Mouse (Mus musculus): ENCODE measurements around the gene Actrt3. TPM values are rescaled to one million over a fixed set of nuclear protein-coding genes. Genes with fewer than 3 reads are reported as not detected.
"Not testable (repeated sequence)": the region's sequence is repeated elsewhere in the genome, so short reads cannot be mapped to it uniquely, and the experiment has no call there.

Actrt3 gene
- polyA plus RNA-seq, 1 experiment from 2014 or later: not detected

GRCm38 (mm10) chr3:30595111-30595832 is 4.5 kb downstream of the Actrt3 start:
- no peak overlapping the region for H3K27ac ChIP-seq (ENCODE audit: low read depth, low read length)
- DNase-seq (ENCODE audit: low spot score): peak; percentile 66
- under 1% methylated on average over 62 of the region's 62 CpGs for whole genome bisulfite sequencing
- peak overlapping the region; percentile 78 for H3K4me3 ChIP-seq (ENCODE audit: low read depth, low read length)
- no peaks in the 10 kb centered on the region for H3K9me3 ChIP-seq (ENCODE audit: control insufficient read depth, low read length)
- no peaks in the 10 kb centered on the region for H3K36me3 ChIP-seq (ENCODE audit: control insufficient read depth, insufficient read depth, low read length)
- H3K4me1 ChIP-seq (replicated peaks; ENCODE audit: control insufficient read depth, insufficient read depth, low read length): no peaks in the 10 kb centered on the region
- ATAC-seq (replicated peaks; ENCODE audit: low FRiP score): peak; percentile 50
- H3K4me2 ChIP-seq: peak overlapping the region; percentile 91
- no peaks in the 10 kb centered on the region for H3K27me3 ChIP-seq (replicated peaks; ENCODE audit: control insufficient read depth, insufficient read depth, low read length)
- H3K9ac ChIP-seq (ENCODE audit: low read depth, low read length): peak overlapping the region; percentile 80

- no peaks in the 10 kb centered on the region for H3K4me1 ChIP-seq (replicated peaks; ENCODE audit: control insufficient read depth, insufficient read depth, low read length)
- H3K9ac ChIP-seq (ENCODE audit: low read depth, low read length): no peak overlapping the region
- no peaks in the 10 kb centered on the region for H3K27me3 ChIP-seq (replicated peaks; ENCODE audit: control insufficient read depth, insufficient read depth, low read length)
- H3K36me3 ChIP-seq (ENCODE audit: control insufficient read depth, insufficient read depth, low read length): no peaks in the 10 kb centered on the region
- WGBS: 71% methylated on average over 4 of the region's 4 CpGs
- H3K4me2 ChIP-seq: no peak overlapping the region
- DNase-seq (ENCODE audit: low spot score): no peak
- ATAC-seq (replicated peaks; ENCODE audit: low FRiP score): peak; percentile 55; the same call in 1 of the 2 replicates
- no peaks in the 10 kb centered on the region for H3K9me3 ChIP-seq (ENCODE audit: control insufficient read depth, low read length)
- no peak overlapping the region for H3K27ac ChIP-seq (ENCODE audit: low read depth, low read length)
- H3K4me3 ChIP-seq (ENCODE audit: low read depth, low read length): no peak overlapping the region
Measured at GRCm38 (mm10) chr3:30593719-30594485, 5.8 kb downstream of the Actrt3 start.

GRCm38 (mm10) chr3:30592418-30592853 is 7.3 kb downstream of the Actrt3 start:
- no peak overlapping the region for H3K4me3 ChIP-seq (ENCODE audit: low read depth, low read length)
- no peaks in the 10 kb centered on the region for H3K4me1 ChIP-seq (replicated peaks; ENCODE audit: control insufficient read depth, insufficient read depth, low read length)
- ATAC-seq (replicated peaks; ENCODE audit: low FRiP score) (peak; percentile 44; the same call in 1 of the 2 replicates), DNase-seq (ENCODE audit: low spot score) (no peak)
- H3K9ac ChIP-seq (ENCODE audit: low read depth, low read length): no peak overlapping the region
- H3K4me2 ChIP-seq: no peak overlapping the region
- no peaks in the 10 kb centered on the region for H3K27me3 ChIP-seq (replicated peaks; ENCODE audit: control insufficient read depth, insufficient read depth, low read length)
- no peaks in the 10 kb centered on the region for H3K9me3 ChIP-seq (ENCODE audit: control insufficient read depth, low read length)
- H3K27ac ChIP-seq (ENCODE audit: low read depth, low read length): no peak overlapping the region
- 4% methylated on average over 2 of the region's 2 CpGs for WGBS
- no peaks in the 10 kb centered on the region for H3K36me3 ChIP-seq (ENCODE audit: control insufficient read depth, insufficient read depth, low read length)

- no peak overlapping the region for H3K27ac ChIP-seq (ENCODE audit: low read depth, low read length)
- H3K4me3 ChIP-seq (ENCODE audit: low read depth, low read length): no peak overlapping the region
- 77% methylated on average over 6 of the region's 6 CpGs for WGBS
- DNase-seq (ENCODE audit: low spot score) (no peak), ATAC-seq (replicated peaks; ENCODE audit: low FRiP score) (no peak)
- no peaks in the 10 kb centered on the region for H3K9me3 ChIP-seq (ENCODE audit: control insufficient read depth, low read length)
- no peak overlapping the region for H3K4me2 ChIP-seq
- no peaks in the 10 kb centered on the region for H3K36me3 ChIP-seq (ENCODE audit: control insufficient read depth, insufficient read depth, low read length)
- no peak overlapping the region for H3K9ac ChIP-seq (ENCODE audit: low read depth, low read length)
- no peaks in the 10 kb centered on the region for H3K27me3 ChIP-seq (replicated peaks; ENCODE audit: control insufficient read depth, insufficient read depth, low read length)
- no peaks in the 10 kb centered on the region for H3K4me1 ChIP-seq (replicated peaks; ENCODE audit: control insufficient read depth, insufficient read depth, low read length)
Measured at GRCm38 (mm10) chr3:30588865-30589264, 10.9 kb downstream of the Actrt3 start.

GRCm38 (mm10) chr3:30573549-30573948 is 26.2 kb downstream of the Actrt3 start:
- no peak overlapping the region for H3K4me3 ChIP-seq (ENCODE audit: low read depth, low read length)
- WGBS: 24% methylated on average over 2 of the region's 2 CpGs

GRCm38 (mm10) chr3:30566333-30566732 is 33.4 kb downstream of the Actrt3 start:
- not testable (repeated sequence) for H3K4me2 ChIP-seq; H3K9me3 ChIP-seq (ENCODE audit: control insufficient read depth, low read length); H3K4me1 ChIP-seq (replicated peaks; ENCODE audit: control insufficient read depth, insufficient read depth, low read length); H3K27me3 ChIP-seq (replicated peaks; ENCODE audit: control insufficient read depth, insufficient read depth, low read length); H3K27ac ChIP-seq (ENCODE audit: low read depth, low read length); H3K9ac ChIP-seq (ENCODE audit: low read depth, low read length); ATAC-seq (replicated peaks; ENCODE audit: low FRiP score); H3K36me3 ChIP-seq (ENCODE audit: control insufficient read depth, insufficient read depth, low read length); DNase-seq (ENCODE audit: low spot score); H3K4me3 ChIP-seq (ENCODE audit: low read depth, low read length)
- no CpG with 5 or more reads among the region's 2 CpGs for WGBS

More at GRCm38 (mm10) chr3:30573549-30573948, 26.2 kb downstream of the Actrt3 start:
- no peak overlapping the region for H3K9ac ChIP-seq (ENCODE audit: low read depth, low read length)
- H3K9me3 ChIP-seq (ENCODE audit: control insufficient read depth, low read length): no peaks in the 10 kb centered on the region
- no peaks in the 10 kb centered on the region for H3K27me3 ChIP-seq (replicated peaks; ENCODE audit: control insufficient read depth, insufficient read depth, low read length)
- no peak overlapping the region for H3K27ac ChIP-seq (ENCODE audit: low read depth, low read length)
- no peaks in the 10 kb centered on the region for H3K4me1 ChIP-seq (replicated peaks; ENCODE audit: control insufficient read depth, insufficient read depth, low read length)
- no peak overlapping the region for H3K4me2 ChIP-seq
- ATAC-seq (replicated peaks; ENCODE audit: low FRiP score) (no peak), DNase-seq (ENCODE audit: low spot score) (no peak)
- H3K36me3 ChIP-seq (ENCODE audit: control insufficient read depth, insufficient read depth, low read length): no peaks in the 10 kb centered on the region

GRCm38 (mm10) chr3:30560677-30561314 is 38.9 kb downstream of the Actrt3 start:
- H3K36me3 ChIP-seq (ENCODE audit: control insufficient read depth, insufficient read depth, low read length): no peaks in the 10 kb centered on the region
- H3K4me3 ChIP-seq (ENCODE audit: low read depth, low read length): no peak overlapping the region
- no peaks in the 10 kb centered on the region for H3K4me1 ChIP-seq (replicated peaks; ENCODE audit: control insufficient read depth, insufficient read depth, low read length)
- H3K27me3 ChIP-seq (replicated peaks; ENCODE audit: control insufficient read depth, insufficient read depth, low read length): no peaks in the 10 kb centered on the region
- H3K9me3 ChIP-seq (ENCODE audit: control insufficient read depth, low read length): no peaks in the 10 kb centered on the region
- ATAC-seq (replicated peaks; ENCODE audit: low FRiP score): no peak
- no peak overlapping the region for H3K9ac ChIP-seq (ENCODE audit: low read depth, low read length)
- no peak overlapping the region for H3K27ac ChIP-seq (ENCODE audit: low read depth, low read length)
- no peak for DNase-seq (ENCODE audit: low spot score)
- WGBS: 56% methylated on average over 6 of the region's 6 CpGs
- H3K4me2 ChIP-seq: no peak overlapping the region

- Histone ChIP-seq H3K9ac (ENCODE audit: low read depth, low read length) (no peak overlapping the region), H3K4me2 (no peak overlapping the region), H3K4me1 (replicated peaks; ENCODE audit: control insufficient read depth, insufficient read depth, low read length) (no peaks in the 10 kb centered on the region), H3K36me3 (ENCODE audit: control insufficient read depth, insufficient read depth, low read length) (no peaks in the 10 kb centered on the region), H3K4me3 (ENCODE audit: low read depth, low read length) (no peak overlapping the region), H3K27ac (ENCODE audit: low read depth, low read length) (no peak overlapping the region), H3K9me3 (ENCODE audit: control insufficient read depth, low read length) (no peaks in the 10 kb centered on the region), H3K27me3 (replicated peaks; ENCODE audit: control insufficient read depth, insufficient read depth, low read length) (no peaks in the 10 kb centered on the region)
- WGBS: 67% methylated on average over 6 of the region's 6 CpGs
- DNase-seq (ENCODE audit: low spot score) (no peak), ATAC-seq (replicated peaks; ENCODE audit: low FRiP score) (no peak)
Measured at GRCm38 (mm10) chr3:30553741-30554140, 46.0 kb downstream of the Actrt3 start.

All from liver, embryonic 11.5 days (tissue).